Mouse (Mus musculus) midbrain, postnatal 0 days (tissue): ENCODE data around the gene Adh7. TPM values are rescaled to one million over a fixed set of nuclear protein-coding genes. Genes with fewer than 3 reads are reported as not detected.

Source experiments
- ATAC-seq: fragments of 200-750 bp; cut with Nextera tagmentation; 2 replicates; pipeline ENCODE4 v1.8.0; 2017; ENCODE audit warnings: moderate number of reproducible peaks, mild to moderate bottlenecking, moderate TSS enrichment, moderate library complexity; ENCODE audit not compliant: low FRiP score
- DNase-seq: peaks from one replicate; pipeline ENCODE4 v3.0.0-alpha.2; 2015; ENCODE audit warnings: low spot score
- H3K27ac ChIP-seq: fragments of 300-500 bp; sonication (generic); 2 replicates; pipeline ENCODE4 v1.5.1; 2014; ENCODE audit warnings: low read depth, mild to moderate bottlenecking, low read length, mixed read lengths
- H3K27me3 ChIP-seq: fragments of 300-500 bp; sonication (generic); 2 replicates; pipeline ENCODE4 v1.6.1; 2014; ENCODE audit warnings: low read length, control low read depth, mixed read lengths; ENCODE audit not compliant: insufficient read depth
- H3K36me3 ChIP-seq: fragments of 300-500 bp; sonication (generic); 2 replicates; pipeline ENCODE4 v1.6.1; 2014; ENCODE audit warnings: low read length, control low read depth, mixed read lengths; ENCODE audit not compliant: insufficient read depth
- H3K4me1 ChIP-seq: fragments of 300-500 bp; sonication (generic); 2 replicates; pipeline ENCODE4 v1.6.1; 2014; ENCODE audit warnings: mild to moderate bottlenecking, control low read depth, antibody characterized with exemption, low read length, mixed read lengths; ENCODE audit not compliant: insufficient read depth
- H3K4me2 ChIP-seq: fragments of 300-500 bp; sonication (generic); 2 replicates; pipeline ENCODE4 v1.6.1; 2014; ENCODE audit warnings: low read depth, mild to moderate bottlenecking, low read length, mixed read lengths; ENCODE audit not compliant: poor library complexity, severe bottlenecking
- H3K4me3 ChIP-seq: fragments of 300-500 bp; sonication (generic); 2 replicates; pipeline ENCODE4 v1.5.1; 2014; ENCODE audit warnings: low read depth, mild to moderate bottlenecking, low read length, moderate library complexity
- H3K9ac ChIP-seq: fragments of 300-500 bp; sonication (generic); replicated peaks from 2 replicates; pipeline ENCODE4 v1.6.1; 2014; ENCODE audit warnings: mild to moderate bottlenecking, low read length, moderate library complexity, mixed read lengths; ENCODE audit not compliant: poor library complexity, severe bottlenecking
- H3K9me3 ChIP-seq: fragments of 300-500 bp; sonication (generic); 2 replicates; pipeline ENCODE4 v1.6.1; 2016; ENCODE audit warnings: low read length, control low read depth
- CTCF ChIP-seq: IDR thresholded peaks from 2 replicates; pipeline ENCODE4 v1.5.1; 2016; ENCODE audit warnings: antibody characterized with exemption, mild to moderate bottlenecking
- WGBS: fragments of 180-500 bp; shearing (Covaris S2); extraction: QIAGEN DNeasy Blood & Tissue Kit; methylation state at CpG from one replicate; pipeline ENCODE4 v1.1.7; 2014; 5-methylcytosine and 5-hydroxymethylcytosine counted together
- polyA plus RNA-seq: library from polyadenylated mRNA; unstranded; fragments of >200 nt; fragmentation: Nextera tagmentation; extraction: Ambion mirVana; gene quantifications from 2 replicates; pipeline ENCODE4 v1.2.1, GENCODE M21; 2015
- total RNA-seq: library from RNA; depleted of rRNA; stranded (reverse); fragments of >200 nt; gene quantifications from 2 replicates; pipeline ENCODE4 v1.2.3, GENCODE M21; 2014; rRNA removed

Gene Adh7
- total and polyA plus RNA-seq, 2 experiments from 2014 or later: 0.99 to 2.0 TPM

DNA sequence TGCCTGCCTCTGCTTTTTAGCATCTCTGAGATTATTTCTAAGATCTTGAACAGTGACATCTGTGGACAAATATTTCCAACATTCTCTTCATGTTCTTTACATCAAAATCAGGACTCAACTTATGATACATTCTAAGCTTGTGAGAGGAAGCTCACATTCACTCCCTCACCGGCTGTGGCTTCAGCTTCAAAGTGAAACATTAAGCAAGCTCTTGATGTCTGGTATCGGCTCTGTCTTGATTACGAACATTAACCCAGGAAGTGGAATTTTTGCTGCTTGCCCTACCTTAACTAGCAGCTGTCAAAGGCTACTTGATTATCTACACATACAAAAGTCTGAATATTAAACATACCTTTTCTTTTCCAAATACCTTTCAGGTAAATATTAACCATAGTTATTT lies 57.5 kb downstream of the Adh7 start:
- Histone ChIP-seq H3K4me3 (no peak overlapping the region), H3K9ac (no peak overlapping the region), H3K9me3 (no peaks in the 10 kb centered on the region), H3K4me1 (no peaks in the 10 kb centered on the region), H3K4me2 (no peak overlapping the region), H3K27ac (no peak overlapping the region), H3K27me3 (no peaks in the 10 kb centered on the region), H3K36me3 (no peaks in the 10 kb centered on the region)
- ATAC-seq (no peak), DNase-seq (no peak)
- no peak for TF ChIP-seq CTCF
- WGBS: 83% methylated on average over 3 of the region's 3 CpGs

GRCm38 (mm10) chr3:138282556-138282955 lies 65.0 kb downstream of the Adh7 start:
- H3K36me3 ChIP-seq: no peaks in the 10 kb centered on the region
- no peak for DNase-seq
- H3K4me2 ChIP-seq: no peak overlapping the region
- H3K9ac ChIP-seq: no peak overlapping the region
- no peak for ATAC-seq
- TF ChIP-seq CTCF: no peak
- H3K4me1 ChIP-seq: no peaks in the 10 kb centered on the region
- no peaks in the 10 kb centered on the region for H3K27me3 ChIP-seq
- WGBS: 59% methylated on average over 9 of the region's 9 CpGs
- no peak overlapping the region for H3K27ac ChIP-seq
- H3K4me3 ChIP-seq: no peak overlapping the region
- no peaks in the 10 kb centered on the region for H3K9me3 ChIP-seq

Other genes starting within 250 kb of the Adh7 start
- gene Dapp1, start 236.2 kb upstream of the Adh7 start, total RNA-seq: 2.3 and 4.0 TPM in 2 replicates
- 1.3 and 1.9 TPM in 2 replicates for gene Dapp1, start 236.2 kb upstream of the Adh7 start, polyA plus RNA-seq
- 0.11 and 0.24 TPM in 2 replicates for gene 1110002E22Rik, start 152.7 kb upstream of the Adh7 start, total RNA-seq
- gene 1110002E22Rik, start 152.7 kb upstream of the Adh7 start, polyA plus RNA-seq: 0.04 and 0.05 TPM in 2 replicates
- not detected in 2 replicates for gene Gm5105, start 150.4 kb upstream of the Adh7 start, total RNA-seq
- 0.11 and 0.12 TPM in 2 replicates for gene Gm5105, start 150.4 kb upstream of the Adh7 start, polyA plus RNA-seq
- 2.5 and 5.3 TPM in 2 replicates for gene Trmt10a, start 74.3 kb upstream of the Adh7 start, total RNA-seq
- 8.4 and 9.5 TPM in 2 replicates for gene Trmt10a, start 74.3 kb upstream of the Adh7 start, polyA plus RNA-seq
- 4.9 and 8.1 TPM in 2 replicates for gene Mttp, start 72.8 kb upstream of the Adh7 start, total RNA-seq
- 6.1 and 6.7 TPM in 2 replicates for gene Mttp, start 72.8 kb upstream of the Adh7 start, polyA plus RNA-seq
- not detected in 2 replicates for gene 4930579F01Rik, start 23.9 kb upstream of the Adh7 start, total RNA-seq
- not detected in 2 replicates for gene 4930579F01Rik, start 23.9 kb upstream of the Adh7 start, polyA plus RNA-seq
- 0.80 and 4.2 TPM in 2 replicates for gene Adh1, start 43.2 kb downstream of the Adh7 start, total RNA-seq
- 3.2 and 4.0 TPM in 2 replicates for gene Adh1, start 43.2 kb downstream of the Adh7 start, polyA plus RNA-seq
- not detected in 2 replicates for gene Adh6a, start 95.5 kb downstream of the Adh7 start, total RNA-seq
- not detected in 2 replicates for gene Adh6a, start 95.5 kb downstream of the Adh7 start, polyA plus RNA-seq
- gene Adh6b, start 124.0 kb downstream of the Adh7 start, total RNA-seq: 0.38 and 0.71 TPM in 2 replicates
- gene Adh6b, start 124.0 kb downstream of the Adh7 start, polyA plus RNA-seq: 0.15 and 0.20 TPM in 2 replicates
- not detected in 2 replicates for gene Adh4, start 197.7 kb downstream of the Adh7 start, total RNA-seq
- not detected in 2 replicates for gene Adh4, start 197.7 kb downstream of the Adh7 start, polyA plus RNA-seq
- 93.2 and 96.8 TPM in 2 replicates for gene Adh5, start 225.3 kb downstream of the Adh7 start, total RNA-seq
- gene Adh5, start 225.3 kb downstream of the Adh7 start, polyA plus RNA-seq: 163 and 176 TPM in 2 replicates